Mouse (Mus musculus) naive thymus-derived CD4-positive, alpha-beta T cell, adult 2 months (primary cell): ENCODE results near the gene Olfr311.
"Not testable (repeated sequence)": the region's sequence is repeated elsewhere in the genome, so short reads cannot be mapped to it uniquely, and the experiment has no call there.

Source experiments
- DNase-seq: peaks from one replicate; pipeline ENCODE4 v3.0.0-alpha.2; 2011; ENCODE audit warnings: low read depth

Olfr311 gene

DNA sequence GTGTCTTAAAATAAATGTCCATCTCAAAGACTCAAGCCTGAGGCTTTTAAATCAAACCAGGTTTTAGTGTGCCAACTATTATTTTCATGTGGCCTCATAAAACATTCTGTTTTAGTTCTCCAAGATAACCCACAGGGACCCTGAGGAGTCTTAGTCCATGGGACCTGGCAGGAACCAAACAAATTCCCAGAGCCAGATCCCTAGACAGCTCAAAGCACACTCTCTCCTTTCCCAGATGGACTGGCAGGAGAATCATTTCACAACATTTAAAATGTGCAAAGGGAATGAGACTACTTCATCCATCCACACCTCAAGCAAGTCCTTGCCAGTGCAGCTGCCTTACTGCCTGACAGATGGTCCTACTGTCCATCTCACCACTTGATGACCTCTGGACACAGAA lies at the start of gene Olfr311:
Olfr311 (plus strand) TSS at position 301 of the 400 bp plus-strand sequence.
- DNase-seq = not testable (repeated sequence)

GRCm38 (mm10) chr11:58789532-58789931 lies 49.5 kb upstream of the Olfr311 start:
- DNase-seq = peak; percentile 30

DNA sequence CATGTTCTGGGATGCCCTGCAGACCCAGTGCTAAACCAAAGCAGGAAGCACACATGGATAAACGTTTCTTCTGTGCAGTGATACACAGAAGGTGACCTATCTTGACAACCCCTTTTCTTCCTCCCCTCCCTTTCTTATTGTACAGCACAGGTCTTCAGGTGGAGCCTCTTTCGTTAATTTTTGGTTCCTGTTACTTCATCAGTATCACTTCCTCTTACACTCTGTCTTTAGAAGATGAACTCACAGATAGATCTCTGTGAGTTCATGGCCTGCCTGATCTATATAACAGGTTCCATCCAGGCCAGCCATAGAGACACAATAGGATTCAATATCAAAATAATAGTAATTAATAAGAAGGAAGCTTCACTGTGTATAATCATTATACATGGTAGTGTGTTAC lies 49.0 kb upstream of the Olfr311 start:
- no peak for DNase-seq

DNA sequence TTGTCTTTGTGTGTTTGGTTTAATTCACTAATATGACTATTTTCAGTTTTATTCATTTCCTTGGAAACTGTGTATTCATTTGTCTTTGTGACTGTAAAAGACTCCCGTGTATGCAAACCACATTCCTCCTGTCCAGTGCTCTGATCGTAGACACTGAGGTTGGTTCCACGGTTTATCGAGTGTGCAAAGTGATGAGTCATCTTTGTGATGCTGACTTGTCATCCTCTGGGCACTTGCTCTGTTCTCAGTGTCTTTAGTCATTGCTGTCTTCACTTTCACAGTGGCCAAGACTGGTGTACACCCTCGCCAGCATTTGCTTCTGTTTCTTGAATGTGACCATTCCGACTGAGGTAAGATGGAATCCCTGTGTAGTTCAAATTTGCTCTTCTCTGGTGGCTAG lies 48.4 kb upstream of the Olfr311 start:
- no peak for DNase-seq

GRCm38 (mm10) chr11:58795856-58796255 lies 43.2 kb upstream of the Olfr311 start:
- no peak for DNase-seq

GRCm38 (mm10) chr11:58796850-58797249 lies 42.2 kb upstream of the Olfr311 start:
- no peak for DNase-seq

DNA sequence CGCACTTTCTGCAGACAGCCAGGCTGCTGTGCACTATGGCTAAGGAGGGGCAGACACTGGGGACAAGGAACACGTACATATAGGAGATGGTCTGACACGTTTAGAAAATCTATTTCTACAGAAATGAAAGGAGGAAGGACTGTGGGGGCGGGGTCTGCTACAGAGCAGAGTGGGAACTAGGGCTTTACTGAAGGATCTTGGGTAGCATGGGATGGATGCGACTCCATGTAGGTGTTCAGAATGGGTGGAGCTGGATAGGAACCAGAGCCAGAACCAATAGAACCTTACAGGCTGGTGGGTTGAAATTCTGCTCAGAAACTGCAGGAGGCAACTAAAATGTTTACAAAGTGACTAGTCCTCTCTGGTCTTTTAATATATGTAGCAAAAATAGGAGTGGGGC lies 39.3 kb upstream of the Olfr311 start:
- DNase-seq = no peak

DNA sequence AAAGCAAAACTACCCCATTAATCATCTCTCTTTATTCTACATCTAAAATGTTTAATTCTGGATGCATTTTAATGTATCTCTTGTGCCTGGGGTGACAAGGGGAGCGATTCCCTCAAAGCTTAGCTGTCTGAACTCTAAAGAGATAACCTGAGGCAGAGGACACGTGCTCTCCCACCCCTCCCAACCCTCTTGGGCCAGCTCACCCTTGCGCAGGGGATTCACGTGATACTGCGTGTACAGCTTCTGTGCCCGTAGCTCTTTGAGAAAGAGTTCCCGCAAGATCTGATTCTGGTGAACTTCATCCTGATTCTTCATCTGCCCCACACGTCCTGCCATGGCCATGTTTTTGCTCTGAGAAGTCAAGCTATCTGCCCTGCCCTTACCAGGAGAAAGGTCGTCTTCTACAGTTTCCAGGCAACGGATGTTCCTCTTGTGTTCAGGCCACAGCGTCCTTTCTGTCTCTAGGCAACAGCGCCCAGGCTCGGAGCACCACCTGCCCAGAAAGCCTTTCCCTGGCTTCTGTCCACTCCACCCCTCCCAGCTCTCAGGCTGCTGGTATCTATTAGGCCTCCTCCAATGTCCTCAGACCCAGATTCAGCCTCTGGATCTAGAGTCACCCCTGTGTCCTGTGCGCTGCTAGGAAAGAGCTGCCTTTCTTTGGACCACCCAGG lies 37.4 kb upstream of the Olfr311 start, which contains the start of gene Fam183b:
Fam183b (minus strand) TSS at position 403 of the 671 bp plus-strand sequence.
- DNase-seq = no peak

DNA sequence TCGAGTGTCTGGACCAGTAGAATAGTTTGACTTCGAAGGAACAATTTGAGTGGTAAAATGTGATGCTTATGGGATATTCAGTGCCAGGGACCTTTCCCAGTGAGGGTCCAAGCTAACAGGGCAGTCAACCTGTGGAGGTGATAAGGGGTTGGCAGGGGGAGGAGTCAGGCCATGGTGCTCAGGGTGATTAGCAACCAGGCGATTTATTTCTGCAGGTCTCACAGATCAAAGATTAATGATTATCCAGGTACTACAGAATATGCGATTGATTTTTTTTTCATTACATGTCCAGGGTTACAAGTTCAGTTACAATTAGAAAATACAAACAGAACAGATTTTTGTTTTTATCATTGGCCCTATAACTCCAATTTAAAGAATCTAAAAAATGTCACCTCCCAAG lies 35.2 kb upstream of the Olfr311 start:
- no peak for DNase-seq

- DNase-seq = no peak
Observed at GRCm38 (mm10) chr11:58804393-58804792, 34.7 kb upstream of the Olfr311 start.

DNA sequence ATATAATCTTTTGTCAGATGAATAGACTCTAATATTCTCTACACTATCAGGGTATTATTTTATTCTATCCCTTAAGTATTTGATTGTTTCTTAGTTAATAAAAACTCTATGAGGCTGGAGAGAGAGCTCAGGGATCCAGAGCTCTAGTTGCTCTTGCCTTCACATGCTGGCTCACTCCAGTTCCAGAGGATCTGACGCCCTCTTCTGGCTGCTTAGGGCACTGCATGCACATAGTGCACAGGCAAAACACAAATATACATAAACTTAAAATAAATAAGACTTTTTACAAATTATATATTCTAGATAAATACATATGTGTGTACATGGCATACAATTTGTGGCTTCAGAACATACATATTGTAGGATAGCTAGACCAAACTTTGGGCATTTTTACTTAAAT lies 27.1 kb upstream of the Olfr311 start:
- DNase-seq = no peak

- DNase-seq = not testable (repeated sequence)
Observed at GRCm38 (mm10) chr11:58814700-58815099, 24.4 kb upstream of the Olfr311 start, which contains the start of gene Olfr313. Gene Olfr313 (plus strand): TSS chr11:58815000.

DNA sequence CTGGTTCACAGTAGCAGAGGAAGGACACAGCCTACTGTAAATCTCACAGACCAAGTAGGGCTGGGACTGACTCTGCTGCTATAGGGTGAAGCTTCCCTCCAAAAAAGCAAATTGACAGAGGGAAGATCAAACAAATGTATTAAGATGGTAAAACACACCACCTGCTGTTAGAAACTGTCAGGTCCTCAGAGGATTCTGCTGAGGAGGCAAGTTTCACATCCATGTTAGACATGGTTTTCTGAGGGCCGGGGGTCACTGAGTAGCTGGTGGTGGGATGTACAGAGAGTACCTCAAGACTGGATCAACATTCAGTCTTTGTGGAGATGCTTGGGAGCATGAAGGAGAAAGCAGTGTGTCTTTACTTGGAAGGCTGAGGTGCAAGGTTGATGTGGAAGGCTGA lies 23.4 kb upstream of the Olfr311 start:
- no peak for DNase-seq

- not testable (repeated sequence) for DNase-seq
Observed at GRCm38 (mm10) chr11:58828937-58829336, 10.1 kb upstream of the Olfr311 start, which contains the start of gene Olfr312. Gene Olfr312 (plus strand): TSS chr11:58829237.

GRCm38 (mm10) chr11:58829764-58830163 lies 9.3 kb upstream of the Olfr311 start:
- DNase-seq = no peak

GRCm38 (mm10) chr11:58832541-58832940 lies 6.5 kb upstream of the Olfr311 start:
- DNase-seq = peak; percentile 37

GRCm38 (mm10) chr11:58846919-58847461 lies 7.9 kb downstream of the Olfr311 start, which contains the start of gene Gm12258:
Gene Gm12258 (plus strand): TSS chr11:58847158.
- peak; percentile 99 for DNase-seq

GRCm38 (mm10) chr11:58847636-58848035 lies 8.6 kb downstream of the Olfr311 start:
- no peak for DNase-seq

- DNase-seq = no peak
Observed at GRCm38 (mm10) chr11:58849731-58850130, 10.7 kb downstream of the Olfr311 start.

- no peak for DNase-seq
Observed at GRCm38 (mm10) chr11:58860744-58861143, 21.7 kb downstream of the Olfr311 start.

DNA sequence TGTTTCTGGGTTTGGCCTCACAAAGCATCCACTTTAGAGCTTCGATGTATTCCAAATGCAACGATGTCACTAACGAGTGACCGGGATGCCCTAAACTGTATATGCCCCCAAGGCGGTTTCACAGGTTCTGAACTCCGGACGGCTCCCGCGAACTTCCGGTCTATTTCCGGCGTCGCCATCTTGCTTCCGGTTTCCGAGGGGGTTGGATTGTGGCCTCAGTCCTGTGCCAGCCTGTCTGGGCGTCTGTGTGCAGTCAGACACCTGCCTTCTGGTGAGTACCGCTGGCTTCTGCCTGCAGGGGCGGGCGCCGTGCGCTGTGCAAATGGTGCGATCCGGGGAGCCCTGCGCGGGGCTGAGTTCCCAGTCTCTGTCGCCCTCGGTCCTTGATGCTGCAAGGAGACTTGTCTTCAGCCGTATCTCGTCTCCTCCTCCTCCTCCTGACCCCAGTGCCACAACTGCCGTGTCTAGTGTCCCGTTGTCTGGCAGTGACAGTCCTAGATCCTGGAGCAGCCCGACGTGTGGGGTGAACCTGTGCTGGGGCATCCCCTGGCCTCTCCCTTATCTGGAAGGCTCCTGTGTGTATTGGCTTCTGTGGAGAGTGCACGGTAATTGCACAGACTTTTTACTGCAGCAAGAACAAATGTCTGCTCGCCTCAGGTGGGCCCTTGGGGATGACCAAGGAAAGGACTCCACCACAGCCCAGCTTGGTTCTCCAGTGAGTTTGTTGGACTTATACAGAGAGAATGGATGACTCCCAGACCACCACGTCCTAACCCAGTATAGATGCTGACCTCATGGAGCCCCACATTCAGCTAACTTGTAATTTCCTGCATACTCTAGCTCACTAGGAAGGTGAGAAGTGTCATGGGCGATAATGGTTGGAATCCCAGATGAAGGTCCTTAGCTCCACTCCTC lies 28.2 kb downstream of the Olfr311 start, which contains the start of gene 2810021J22Rik:
2810021J22Rik (plus strand) TSS at position 178 of the 915 bp plus-strand sequence.
- peak; percentile 86 for DNase-seq

DNA sequence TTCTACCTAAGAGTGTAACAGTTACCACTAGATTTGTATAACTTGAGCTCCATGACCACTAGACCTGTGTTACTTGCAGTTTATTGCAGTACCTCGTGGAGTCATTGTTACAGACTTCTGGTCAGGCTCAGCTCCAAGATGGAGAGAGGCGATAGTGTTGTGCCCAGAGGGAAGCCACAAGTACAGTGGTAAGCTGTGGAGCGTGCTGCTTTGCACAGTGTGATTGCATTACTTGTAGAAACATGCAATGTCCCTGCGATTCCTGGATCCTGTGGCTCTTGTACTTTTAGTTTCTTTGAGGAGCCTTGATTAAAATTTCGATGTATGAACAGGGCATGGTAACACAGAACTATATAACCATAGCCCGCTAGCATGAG lies 28.9 kb downstream of the Olfr311 start:
- DNase-seq = no peak
